Mouse (Mus musculus) liver, embryonic 11.5 days (tissue): ENCODE results near the gene Dusp1. TPM values are rescaled to one million over a fixed set of nuclear protein-coding genes. Genes with fewer than 3 reads are reported as not detected.

Experiments
- ATAC-seq: fragments of 200-750 bp; cut with Nextera tagmentation; replicated peaks from 2 replicates; pipeline ENCODE4 v1.8.0; 2017; ENCODE audit warnings: moderate number of reproducible peaks, mild to moderate bottlenecking, moderate TSS enrichment, moderate library complexity; ENCODE audit not compliant: low FRiP score
- DNase-seq: peaks from one replicate; pipeline ENCODE4 v3.0.0-alpha.2; 2017; ENCODE audit warnings: low spot score
- H3K27ac ChIP-seq: fragments of 300-500 bp; sonication (generic); 2 replicates; pipeline ENCODE4 v1.5.1; 2014; ENCODE audit warnings: mild to moderate bottlenecking, low read depth, low read length, control low read depth
- H3K27me3 ChIP-seq: fragments of 300-500 bp; sonication (generic); replicated peaks from 2 replicates; pipeline ENCODE4 v1.6.1; 2014; ENCODE audit warnings: low read length, mixed read lengths; ENCODE audit not compliant: control insufficient read depth, insufficient read depth
- H3K36me3 ChIP-seq: fragments of 300-500 bp; sonication (generic); 2 replicates; pipeline ENCODE4 v1.6.1; 2014; ENCODE audit warnings: mild to moderate bottlenecking, low read length, moderate library complexity, mixed read lengths; ENCODE audit not compliant: control insufficient read depth, insufficient read depth
- H3K4me1 ChIP-seq: fragments of 300-500 bp; sonication (generic); replicated peaks from 2 replicates; pipeline ENCODE4 v1.6.1; 2014; ENCODE audit warnings: low read length, mixed read lengths; ENCODE audit not compliant: control insufficient read depth, insufficient read depth
- H3K4me2 ChIP-seq: fragments of 300-500 bp; sonication (generic); 2 replicates; pipeline ENCODE4 v1.6.1; 2014; ENCODE audit warnings: mild to moderate bottlenecking, control low read depth, moderate library complexity
- H3K4me3 ChIP-seq: fragments of 300-500 bp; sonication (generic); 2 replicates; pipeline ENCODE4 v1.5.1; 2014; ENCODE audit warnings: low read depth, low read length, control low read depth
- H3K9ac ChIP-seq: fragments of 300-500 bp; sonication (generic); 2 replicates; pipeline ENCODE4 v1.6.1; 2014; ENCODE audit warnings: low read depth, low read length, control low read depth
- H3K9me3 ChIP-seq: fragments of 300-500 bp; sonication (generic); 2 replicates; pipeline ENCODE4 v1.6.1; 2016; ENCODE audit warnings: low read length, inconsistent platforms, mixed read lengths; ENCODE audit not compliant: control insufficient read depth
- WGBS: fragments of 180-500 bp; shearing (Covaris S2); extraction: QIAGEN DNeasy Blood & Tissue Kit; methylation state at CpG from one replicate; pipeline ENCODE4 v1.1.7; 2014; 5-methylcytosine and 5-hydroxymethylcytosine counted together
- polyA plus RNA-seq: library from polyadenylated mRNA; unstranded; fragments of >200 nt; fragmentation: Nextera tagmentation; extraction: Ambion mirVana; gene quantifications from 2 replicates; pipeline ENCODE4 v1.2.1, GENCODE M21; 2014

The Dusp1 gene
- polyA plus RNA-seq, 1 experiment from 2014 or later, result 18.6 TPM

DNA sequence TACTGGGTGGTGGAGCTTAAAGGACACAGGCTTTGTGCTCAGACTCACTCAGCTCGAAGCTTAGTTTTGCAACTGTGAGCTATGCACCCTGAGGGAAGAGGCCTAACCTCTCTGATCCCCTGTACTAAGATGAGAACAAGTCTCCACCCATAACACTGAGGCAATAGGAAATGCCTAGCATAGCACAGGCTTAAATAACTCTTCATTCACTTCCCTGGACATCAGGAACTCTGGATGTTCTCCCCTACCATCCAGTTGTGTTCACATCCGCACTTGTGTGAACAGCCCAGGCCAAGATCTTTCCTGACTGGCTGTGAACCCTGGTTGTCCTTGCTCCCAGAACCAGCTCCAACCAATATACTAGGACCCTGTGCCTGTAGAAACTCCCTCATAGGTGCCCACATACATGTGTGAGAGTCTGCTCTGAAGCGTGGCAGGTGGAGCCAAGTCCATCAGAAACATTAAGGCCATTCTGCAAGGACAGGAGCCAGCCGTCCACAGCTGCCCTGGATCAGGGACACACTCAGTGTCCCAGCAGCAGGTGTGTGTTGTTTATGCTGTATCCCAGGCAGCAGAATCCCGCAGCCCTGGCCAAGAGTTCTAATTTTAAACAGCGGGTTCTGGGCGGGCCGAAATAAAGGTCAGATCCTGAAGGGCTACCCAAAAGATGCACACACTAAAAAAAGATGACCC lies 73.1 kb downstream of the Dusp1 start:
- Histone ChIP-seq H3K4me1 (no peaks in the 10 kb centered on the region), H3K4me3 (no peak overlapping the region), H3K4me2 (no peak overlapping the region), H3K36me3 (no peaks in the 10 kb centered on the region), H3K27me3 (peaks cover 3% of the 10 kb centered on the region; the same call in 1 of the 2 replicates), H3K9ac (no peak overlapping the region), H3K27ac (no peak overlapping the region), H3K9me3 (peaks cover 9% of the 10 kb centered on the region)
- ATAC-seq (no peak), DNase-seq (no peak)
- WGBS, result 81% methylated on average over 8 of the region's 8 CpGs

DNA sequence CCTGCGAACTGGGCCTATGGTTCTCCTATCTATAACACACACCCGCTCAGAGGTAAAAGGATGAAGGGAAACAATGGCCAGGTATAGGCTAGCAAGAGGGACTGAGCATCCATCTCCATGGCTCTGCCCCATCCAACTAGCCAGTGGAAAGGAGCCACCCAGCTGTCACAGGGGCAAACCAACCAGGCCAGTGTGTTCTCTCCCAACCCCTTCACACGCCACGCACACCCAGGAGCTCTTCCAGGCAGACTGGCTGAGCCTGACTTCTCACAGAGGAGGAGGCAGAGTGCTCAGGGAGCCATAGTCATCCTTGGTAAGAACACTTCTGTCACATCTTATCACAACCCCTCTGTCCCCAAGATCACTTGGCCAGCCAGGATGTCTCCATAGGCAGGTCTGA lies 74.0 kb downstream of the Dusp1 start:
- H3K36me3 ChIP-seq, result no peaks in the 10 kb centered on the region
- H3K4me2 ChIP-seq, result no peak overlapping the region
- WGBS, result 91% methylated on average over 4 of the region's 4 CpGs
- H3K27ac ChIP-seq, result no peak overlapping the region
- no peak overlapping the region for H3K4me3 ChIP-seq
- no peaks in the 10 kb centered on the region for H3K4me1 ChIP-seq
- DNase-seq, result no peak
- peaks cover 6% of the 10 kb centered on the region for H3K9me3 ChIP-seq
- peaks cover 3% of the 10 kb centered on the region; the same call in 1 of the 2 replicates for H3K27me3 ChIP-seq
- H3K9ac ChIP-seq, result no peak overlapping the region
- no peak for ATAC-seq

DNA sequence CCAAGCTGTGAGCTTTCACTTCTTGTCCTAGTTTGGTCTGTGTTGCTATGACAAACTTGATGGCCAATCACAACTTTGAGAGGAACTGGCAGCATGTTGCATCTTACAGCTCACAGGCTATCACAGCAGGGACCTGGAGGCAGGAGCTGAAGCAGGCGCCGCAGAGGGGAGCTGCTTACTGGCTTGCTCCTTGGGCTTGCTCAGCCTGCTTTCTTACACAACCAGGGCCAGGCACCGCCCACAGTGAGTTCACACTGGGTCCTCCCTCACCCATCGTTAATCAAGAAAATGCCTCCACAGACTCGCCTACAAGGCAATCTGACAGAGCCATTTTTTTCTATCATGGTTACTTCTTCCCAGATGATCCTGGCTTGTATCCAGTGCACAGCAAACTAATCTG lies 74.7 kb downstream of the Dusp1 start:
- Histone ChIP-seq H3K9me3 (peaks cover 2% of the 10 kb centered on the region; the same call in 1 of the 2 replicates), H3K36me3 (no peaks in the 10 kb centered on the region), H3K27ac (no peak overlapping the region), H3K27me3 (peaks cover 3% of the 10 kb centered on the region; the same call in 1 of the 2 replicates), H3K4me3 (no peak overlapping the region), H3K4me1 (no peaks in the 10 kb centered on the region), H3K9ac (no peak overlapping the region), H3K4me2 (no peak overlapping the region)
- DNase-seq, result no peak
- no peak for ATAC-seq
- 48% methylated on average over 5 of the region's 5 CpGs for WGBS

DNA sequence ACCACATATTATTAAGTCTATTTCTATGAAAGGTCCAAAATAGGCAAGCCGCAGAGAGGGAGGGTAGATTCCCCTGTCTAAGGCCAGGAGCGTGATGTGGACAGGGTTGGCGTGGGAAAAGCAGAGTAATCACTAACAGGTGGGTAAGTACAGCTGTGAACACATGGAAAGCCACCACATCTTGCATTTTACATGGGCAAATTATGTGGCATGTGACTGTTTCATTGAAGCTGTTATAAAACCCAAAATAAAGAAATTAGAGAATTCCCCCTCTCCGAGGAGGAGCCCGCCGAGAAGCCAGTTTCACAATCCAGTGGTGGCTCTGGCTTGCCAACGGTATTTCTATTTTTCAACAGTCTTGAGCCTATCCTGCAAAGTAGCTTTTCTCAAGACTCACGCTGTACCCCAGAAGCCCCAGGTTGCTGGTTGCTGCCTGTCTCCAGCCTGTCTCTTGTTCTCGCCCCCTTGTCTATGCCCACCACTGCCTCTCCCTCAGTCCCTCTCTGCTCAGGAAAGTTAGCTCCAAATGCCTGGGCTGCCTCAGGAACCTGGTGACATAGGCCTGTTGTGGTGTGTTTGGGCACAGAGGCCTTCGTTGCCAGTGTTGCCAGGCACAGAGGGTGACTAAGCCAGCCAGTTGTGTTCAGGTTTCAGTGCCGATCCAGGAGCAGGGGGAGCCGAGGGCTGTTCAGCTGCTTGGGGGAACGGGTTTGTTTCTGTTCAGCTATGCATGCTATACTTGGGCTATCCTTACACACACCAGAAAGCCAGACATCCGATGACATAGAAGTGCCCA lies 77.1 kb downstream of the Dusp1 start:
- Histone ChIP-seq H3K9ac (no peak overlapping the region), H3K4me3 (no peak overlapping the region), H3K36me3 (no peaks in the 10 kb centered on the region), H3K27ac (no peak overlapping the region), H3K9me3 (no peaks in the 10 kb centered on the region), H3K27me3 (peaks cover 3% of the 10 kb centered on the region; the same call in 1 of the 2 replicates), H3K4me1 (no peaks in the 10 kb centered on the region), H3K4me2 (no peak overlapping the region)
- 85% methylated on average over 14 of the region's 14 CpGs for WGBS
- ATAC-seq (no peak), DNase-seq (no peak)

DNA sequence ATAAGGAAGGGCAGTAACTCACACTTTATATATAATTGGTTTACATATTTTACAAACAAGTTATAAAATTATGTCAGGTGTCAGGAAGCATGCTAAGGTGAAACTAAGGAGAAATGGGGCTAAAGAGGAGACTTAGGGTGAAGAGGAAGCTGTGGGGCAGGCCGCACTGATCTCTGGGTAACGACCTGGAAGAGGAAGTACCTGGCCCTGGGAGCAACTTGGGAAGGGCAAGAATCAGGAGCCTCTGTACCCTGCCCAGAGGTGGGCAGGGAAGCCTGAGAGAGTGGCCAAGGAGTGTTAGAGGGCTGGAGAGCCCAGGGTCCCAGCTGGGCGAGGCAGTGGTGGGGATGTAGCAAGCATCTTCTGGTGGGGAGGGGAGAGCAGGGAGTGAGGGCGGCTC lies 81.0 kb downstream of the Dusp1 start:
- Histone ChIP-seq H3K27me3 (no peaks in the 10 kb centered on the region), H3K36me3 (no peaks in the 10 kb centered on the region), H3K4me2 (no peak overlapping the region), H3K4me1 (no peaks in the 10 kb centered on the region), H3K4me3 (no peak overlapping the region), H3K9me3 (no peaks in the 10 kb centered on the region), H3K9ac (no peak overlapping the region), H3K27ac (no peak overlapping the region)
- WGBS, result 67% methylated on average over 4 of the region's 4 CpGs
- ATAC-seq (no peak), DNase-seq (no peak)

DNA sequence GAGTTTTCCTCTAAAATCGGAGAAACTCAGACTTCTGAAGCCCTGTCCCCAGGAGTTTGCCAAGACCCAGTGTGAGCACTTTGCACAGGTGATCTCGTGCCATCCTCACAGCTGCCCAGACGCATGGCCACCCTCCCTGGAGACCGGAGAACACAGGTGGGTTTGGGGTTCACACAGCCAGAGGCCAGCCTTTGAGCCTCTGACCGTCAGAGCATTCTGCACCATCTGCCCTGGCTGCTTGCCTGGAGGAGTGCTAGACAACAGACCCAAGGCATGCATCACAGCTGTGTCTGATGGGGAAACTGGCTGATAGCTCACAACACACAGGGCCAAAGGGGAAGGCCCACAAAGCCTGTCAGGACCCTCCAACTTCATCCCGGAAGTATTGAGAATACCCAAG lies 82.3 kb downstream of the Dusp1 start:
- WGBS, result 82% methylated on average over 6 of the region's 6 CpGs
- DNase-seq (no peak), ATAC-seq (no peak)
- Histone ChIP-seq H3K4me3 (no peak overlapping the region), H3K27me3 (no peaks in the 10 kb centered on the region), H3K27ac (no peak overlapping the region), H3K36me3 (no peaks in the 10 kb centered on the region), H3K4me1 (no peaks in the 10 kb centered on the region), H3K4me2 (no peak overlapping the region), H3K9ac (no peak overlapping the region), H3K9me3 (no peaks in the 10 kb centered on the region)

DNA sequence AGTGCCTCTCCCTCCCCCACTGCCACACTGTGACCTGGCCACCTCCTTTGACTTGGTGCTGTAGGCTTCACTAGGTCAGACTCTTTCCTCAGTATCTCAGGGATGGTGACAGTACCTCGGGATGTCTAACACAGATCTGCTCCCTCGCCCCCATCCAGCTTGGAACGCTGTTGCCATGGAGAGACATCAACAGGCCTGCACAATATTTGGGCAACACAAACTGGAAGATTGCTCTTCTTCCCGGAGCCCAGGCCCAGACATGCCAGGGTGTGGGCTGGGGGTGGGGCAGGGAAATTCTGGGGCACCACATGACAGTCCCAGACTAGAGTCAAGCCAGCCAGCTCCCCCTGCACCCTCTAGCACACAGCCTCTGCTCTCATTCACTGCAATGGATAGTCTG lies 83.3 kb downstream of the Dusp1 start:
- WGBS, result 76% methylated on average over 4 of the region's 4 CpGs
- Histone ChIP-seq H3K27me3 (no peaks in the 10 kb centered on the region), H3K4me1 (no peaks in the 10 kb centered on the region), H3K9me3 (no peaks in the 10 kb centered on the region), H3K27ac (no peak overlapping the region), H3K9ac (no peak overlapping the region), H3K36me3 (no peaks in the 10 kb centered on the region), H3K4me2 (no peak overlapping the region), H3K4me3 (no peak overlapping the region)
- ATAC-seq (no peak), DNase-seq (no peak)

DNA sequence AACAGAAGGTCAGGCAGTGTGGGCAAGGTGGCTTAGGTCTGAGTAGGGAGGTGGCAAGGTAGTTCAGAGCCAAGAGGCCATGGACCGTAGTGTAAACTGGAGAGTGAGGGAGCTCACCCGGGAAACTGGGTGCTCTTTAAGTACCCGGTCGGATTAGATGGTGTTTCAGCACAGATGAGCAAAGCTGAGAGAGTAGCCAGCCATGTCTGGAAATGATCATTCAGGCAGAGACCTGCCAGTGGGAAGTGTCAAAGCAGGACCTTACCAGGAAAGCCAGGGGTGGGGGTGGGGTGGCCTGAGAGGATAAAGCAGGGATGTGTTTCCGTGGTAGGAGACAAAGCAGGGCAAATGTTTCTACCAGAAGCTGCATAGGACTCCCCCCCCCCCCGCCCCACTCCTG lies 85.1 kb downstream of the Dusp1 start:
- H3K9ac ChIP-seq, result no peak overlapping the region
- no peak for DNase-seq
- H3K36me3 ChIP-seq, result no peaks in the 10 kb centered on the region
- no peaks in the 10 kb centered on the region for H3K27me3 ChIP-seq
- H3K9me3 ChIP-seq, result no peaks in the 10 kb centered on the region
- no peaks in the 10 kb centered on the region for H3K4me1 ChIP-seq
- no peak overlapping the region for H3K4me2 ChIP-seq
- 61% methylated on average over 6 of the region's 6 CpGs for WGBS
- no peak overlapping the region for H3K4me3 ChIP-seq
- H3K27ac ChIP-seq, result no peak overlapping the region
- ATAC-seq, result no peak
